Mouse (Mus musculus) layer of hippocampus, adult 2 months (tissue): Measurements from ENCODE around the gene Epha2. TPM values are rescaled to one million over a fixed set of nuclear protein-coding genes. Genes with fewer than 3 reads are reported as not detected.

Experiments
- DNase-seq, 2 experiments: peaks; one replicate each; pipeline ENCODE4 v3.0.0; 2022; ENCODE audit warnings: low spot score in 2 of 2
- H3K27ac ChIP-seq: fragments of 200-600 bp; 2 replicates; pipeline ENCODE4 v1.8.1; 2022
- H3K4me3 ChIP-seq: fragments of 200-600 bp; 2 replicates; pipeline ENCODE4 v1.8.1; 2022; ENCODE audit warnings: mild to moderate bottlenecking
- CTCF ChIP-seq: fragments of 200-600 bp; conservative IDR thresholded peaks from 2 replicates; pipeline ENCODE4 v1.8.1; 2022; ENCODE audit warnings: antibody characterized with exemption, mild to moderate bottlenecking, moderate library complexity
- total RNA-seq, 2 experiments: library from RNA; stranded (reverse); gene quantifications; 2 replicates each; pipeline ENCODE4 v1.2.3; 2021

Gene Epha2
- total RNA-seq, 2 experiments from 2014 or later, result 0.86 to 1.3 TPM

GRCm38 (mm10) chr4:141331446-141331845 is 30.4 kb downstream of the Epha2 start:
- Histone ChIP-seq H3K27ac (no peak overlapping the region), H3K4me3 (no peak overlapping the region)
- no peak for DNase-seq
- TF ChIP-seq CTCF, result no peak

- Histone ChIP-seq H3K27ac (no peak overlapping the region), H3K4me3 (no peak overlapping the region)
- no peak for DNase-seq
- no peak for TF ChIP-seq CTCF
Measured at GRCm38 (mm10) chr4:141332258-141332657, 31.2 kb downstream of the Epha2 start.

DNA sequence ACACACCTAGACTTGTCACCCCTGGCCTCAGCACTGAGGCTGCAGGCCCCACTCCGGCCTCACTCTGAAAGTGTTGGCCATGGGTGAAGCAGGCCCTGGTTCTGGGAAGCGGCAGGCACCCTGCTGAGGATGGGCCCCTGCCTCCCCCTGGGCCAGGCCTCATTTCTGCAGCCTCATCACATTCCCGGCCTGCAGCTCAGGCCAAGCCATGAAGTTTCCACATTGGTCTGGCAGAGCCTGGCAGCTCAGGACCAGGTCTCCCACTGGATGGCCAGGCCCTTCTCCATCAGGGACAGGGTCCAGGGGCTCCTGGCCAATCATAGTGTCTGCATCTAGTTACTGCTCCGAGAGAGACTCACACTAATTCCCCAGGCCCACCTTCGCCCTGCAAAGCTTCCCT is 33.7 kb downstream of the Epha2 start:
- Histone ChIP-seq H3K4me3 (no peak overlapping the region), H3K27ac (no peak overlapping the region)
- no peak for TF ChIP-seq CTCF
- no peak for DNase-seq

GRCm38 (mm10) chr4:141335263-141335796 is 34.3 kb downstream of the Epha2 start:
- no peak for TF ChIP-seq CTCF
- H3K27ac ChIP-seq, result no peak overlapping the region

DNA sequence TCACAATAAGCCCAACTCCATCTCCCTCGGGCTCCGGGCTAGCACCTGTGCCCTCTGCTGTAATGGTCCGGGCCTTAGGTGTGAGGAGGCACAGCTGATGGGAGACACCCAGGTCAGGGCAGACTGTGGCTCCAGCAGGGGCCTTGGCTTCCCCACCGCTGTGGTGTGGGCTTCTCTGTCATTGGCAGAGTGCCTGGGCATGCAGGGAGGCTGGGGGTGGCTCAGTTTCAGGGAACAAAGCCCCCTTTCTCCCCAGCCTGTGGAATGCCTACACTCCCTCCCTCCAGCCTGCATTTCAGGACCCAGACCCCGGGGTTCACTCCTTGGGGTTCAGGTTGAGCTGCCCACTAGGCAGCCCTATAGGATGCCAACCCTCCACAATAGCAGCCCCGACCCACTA is 35.2 kb downstream of the Epha2 start:
- H3K27ac ChIP-seq, result no peak overlapping the region
- TF ChIP-seq CTCF, result no peak
- no peak overlapping the region for H3K4me3 ChIP-seq
- no peak for DNase-seq

More at GRCm38 (mm10) chr4:141335263-141335796, 34.3 kb downstream of the Epha2 start:
- DNase-seq, result no peak
- no peak overlapping the region for H3K4me3 ChIP-seq

DNA sequence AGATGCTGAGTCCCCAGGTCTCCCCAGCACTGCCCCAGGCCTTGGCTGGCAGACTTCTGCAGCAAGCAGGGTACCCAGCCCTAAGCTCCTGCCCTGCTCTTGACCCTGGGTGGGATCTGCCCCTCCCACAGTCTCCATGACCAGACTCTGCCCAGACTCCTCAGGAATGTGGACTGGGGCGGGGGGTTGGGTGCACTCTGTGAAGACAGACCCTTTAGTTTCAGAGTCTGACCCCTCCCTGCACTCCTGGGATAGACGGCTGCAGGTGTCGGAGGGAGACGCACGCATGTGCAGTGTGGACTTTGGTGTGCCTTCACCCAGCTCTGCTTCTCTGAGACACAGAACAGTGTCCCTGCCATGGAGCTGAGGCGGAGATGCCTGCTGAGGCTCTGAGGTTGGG is 36.9 kb downstream of the Epha2 start:
- Histone ChIP-seq H3K27ac (no peak overlapping the region), H3K4me3 (no peak overlapping the region)
- no peak for DNase-seq
- no peak for TF ChIP-seq CTCF

DNA sequence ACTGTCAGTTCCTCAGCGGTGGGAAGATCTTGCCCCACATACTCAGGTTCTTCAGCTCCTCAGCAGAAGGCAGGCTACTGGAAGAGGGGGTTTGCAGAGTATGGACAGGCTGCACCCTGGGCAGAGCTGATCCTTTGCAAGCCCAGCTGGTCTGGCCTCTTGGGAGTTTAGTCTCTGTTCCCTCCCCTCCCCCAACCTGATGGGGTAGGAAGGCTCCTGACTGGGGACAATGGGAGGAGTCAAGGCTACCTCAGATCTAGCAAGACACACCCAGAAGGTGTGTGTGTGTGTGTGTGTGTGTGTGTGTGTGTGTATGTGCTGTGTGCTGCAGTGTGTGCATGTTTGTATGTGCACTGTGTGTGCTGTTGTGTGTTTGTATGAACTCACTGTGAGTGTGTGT is 37.8 kb downstream of the Epha2 start:
- no peak for TF ChIP-seq CTCF
- no peak for DNase-seq
- no peak overlapping the region for H3K27ac ChIP-seq
- no peak overlapping the region for H3K4me3 ChIP-seq

DNA sequence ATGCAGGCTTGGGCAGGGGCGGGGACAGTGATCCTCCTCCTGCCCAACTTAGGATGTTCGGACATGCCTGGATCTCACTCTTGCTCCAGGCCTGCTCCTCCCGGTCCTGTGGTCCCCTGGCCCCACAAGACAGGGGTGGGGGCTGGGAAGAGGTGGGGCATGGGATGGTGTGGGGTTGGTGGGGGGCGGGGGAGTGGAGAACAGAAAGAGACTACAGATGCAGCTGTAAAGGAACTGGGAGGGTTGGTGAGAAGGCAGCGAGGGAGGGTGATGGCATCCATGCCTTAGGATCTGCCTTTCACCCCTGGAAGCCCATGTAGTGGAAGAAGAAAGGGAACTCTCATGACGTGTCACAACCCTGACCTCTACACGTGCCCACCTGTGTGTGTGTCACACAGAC is 40.4 kb downstream of the Epha2 start:
- no peak for TF ChIP-seq CTCF
- H3K4me3 ChIP-seq, result no peak overlapping the region
- no peak overlapping the region for H3K27ac ChIP-seq
- DNase-seq, result no peak

- TF ChIP-seq CTCF, result no peak
- Histone ChIP-seq H3K4me3 (no peak overlapping the region), H3K27ac (no peak overlapping the region)
- no peak for DNase-seq
Measured at GRCm38 (mm10) chr4:141343515-141343914, 42.5 kb downstream of the Epha2 start.

- H3K4me3 ChIP-seq, result no peak overlapping the region
- DNase-seq, result no peak
- H3K27ac ChIP-seq, result no peak overlapping the region
- no peak for TF ChIP-seq CTCF
Measured at GRCm38 (mm10) chr4:141345219-141345618, 44.2 kb downstream of the Epha2 start.

DNA sequence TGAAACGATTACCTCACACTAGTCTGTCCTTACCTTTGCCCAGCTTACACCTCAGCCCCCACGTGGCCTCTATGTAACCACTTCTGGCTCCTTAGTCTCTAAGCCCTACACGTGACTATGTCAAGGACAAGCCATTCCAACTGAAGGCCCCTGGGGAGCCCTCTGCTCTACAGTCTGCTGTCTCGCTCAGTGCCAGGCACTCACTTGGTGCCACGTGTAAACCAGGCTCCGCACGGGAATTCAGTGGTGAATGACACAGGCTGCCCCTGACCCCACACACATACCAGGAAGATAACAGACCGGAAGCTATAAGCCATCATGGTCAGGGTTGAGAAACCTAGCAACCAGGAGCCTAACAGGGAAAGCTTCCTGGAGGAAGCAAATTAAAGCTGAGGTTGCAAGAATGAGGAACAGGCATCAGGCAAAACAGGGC is 46.3 kb downstream of the Epha2 start:
- DNase-seq, result no peak
- Histone ChIP-seq H3K4me3 (no peak overlapping the region), H3K27ac (no peak overlapping the region)
- TF ChIP-seq CTCF, result no peak

DNA sequence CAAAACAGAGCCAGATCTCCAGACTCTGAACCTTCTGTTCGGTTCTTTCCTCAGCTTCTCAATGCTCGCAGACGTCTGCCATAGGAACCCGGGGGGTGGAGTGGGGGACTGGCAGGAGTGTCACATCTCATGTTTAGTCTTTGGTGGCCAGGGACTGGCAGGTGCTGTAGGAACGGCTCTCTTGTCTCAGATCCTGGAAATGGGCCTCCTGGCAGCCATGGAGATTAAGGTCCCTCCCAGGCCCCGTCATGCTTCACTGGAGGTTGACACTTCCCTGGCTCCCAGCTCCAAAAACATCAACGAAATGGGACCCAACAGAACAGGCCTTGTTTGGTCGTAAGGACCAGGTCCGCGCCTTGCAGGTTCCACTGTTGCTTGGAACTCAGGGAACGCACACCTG is 47.6 kb downstream of the Epha2 start:
- DNase-seq, result no peak

GRCm38 (mm10) chr4:141350015-141350414 is 49.0 kb downstream of the Epha2 start:
- TF ChIP-seq CTCF, result no peak
- Histone ChIP-seq H3K27ac (no peak overlapping the region), H3K4me3 (no peak overlapping the region)
- no peak for DNase-seq

More for the DNA sequence above, 47.6 kb downstream of the Epha2 start:
- no peak for TF ChIP-seq CTCF
- no peak overlapping the region for H3K27ac ChIP-seq
- H3K4me3 ChIP-seq, result no peak overlapping the region

- H3K4me3 ChIP-seq, result no peak overlapping the region
- DNase-seq, result no peak
- TF ChIP-seq CTCF, result no peak
- H3K27ac ChIP-seq, result no peak overlapping the region
Measured at GRCm38 (mm10) chr4:141351972-141352371, 50.9 kb downstream of the Epha2 start.

DNA sequence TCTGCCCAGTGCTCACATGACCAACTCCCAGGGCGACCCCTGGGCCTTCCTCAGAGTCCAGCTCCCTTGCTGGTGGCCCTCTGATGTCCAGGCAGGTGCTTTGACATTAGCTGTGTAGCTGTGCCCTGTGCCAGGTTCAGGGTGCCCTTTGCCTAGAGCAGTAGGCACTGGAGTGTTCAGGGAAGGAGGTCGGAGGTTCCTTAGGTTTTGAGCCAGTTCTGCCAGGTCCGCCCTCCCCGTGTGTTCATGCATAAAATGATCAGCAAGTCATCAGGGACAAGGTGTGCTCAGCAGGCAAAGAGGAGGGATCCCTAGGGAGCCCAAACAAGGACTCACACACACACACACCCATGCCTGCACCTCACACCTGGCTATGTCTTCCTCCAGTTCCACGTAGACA is 51.9 kb downstream of the Epha2 start:
- no peak for DNase-seq
- Histone ChIP-seq H3K4me3 (no peak overlapping the region), H3K27ac (no peak overlapping the region)
- no peak for TF ChIP-seq CTCF
